Mouse (Mus musculus) cerebral cortex, adult 2 months (tissue): ENCODE results near the gene Kmo.

ENCODE experiments used
- WGBS: fragments of 180-500 bp; shearing (Covaris S2); methylation state at CpG from one replicate; pipeline ENCODE4 v1.1.7; 2018; 5-methylcytosine and 5-hydroxymethylcytosine counted together

Kmo gene

DNA sequence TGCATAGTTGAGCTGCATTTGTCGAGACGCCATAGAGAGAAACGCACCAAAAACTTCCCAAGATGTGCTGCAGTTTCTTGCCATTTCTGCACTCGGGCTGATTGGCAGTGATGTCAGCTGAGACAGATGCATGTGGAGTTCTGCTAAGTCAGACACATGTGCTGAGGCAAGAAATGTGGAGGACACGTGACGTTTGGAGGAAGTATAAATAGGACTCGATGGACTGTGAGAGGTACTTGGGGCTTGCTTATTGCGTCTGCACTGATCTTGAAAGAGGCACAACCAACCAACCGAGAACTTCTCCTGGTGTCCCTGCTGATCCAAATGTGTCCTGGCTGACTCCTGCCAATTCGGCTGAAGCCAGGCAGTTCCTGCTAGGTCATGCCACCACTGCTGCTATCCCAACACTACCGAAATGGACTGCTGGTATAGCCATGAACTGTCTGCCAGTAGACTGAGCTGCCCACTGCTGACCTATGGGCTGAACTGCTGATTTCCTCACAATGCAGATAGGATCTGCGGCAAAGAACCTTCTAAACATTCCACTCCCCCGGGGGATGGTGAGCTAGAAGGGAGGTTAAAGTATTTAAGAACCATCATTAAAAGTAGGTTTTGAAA, at the start of gene Kmo:
TSS of gene Kmo (plus strand) at position 568 of the 618 bp plus-strand sequence.
- 90% methylated on average over 13 of the region's 13 CpGs for WGBS

DNA sequence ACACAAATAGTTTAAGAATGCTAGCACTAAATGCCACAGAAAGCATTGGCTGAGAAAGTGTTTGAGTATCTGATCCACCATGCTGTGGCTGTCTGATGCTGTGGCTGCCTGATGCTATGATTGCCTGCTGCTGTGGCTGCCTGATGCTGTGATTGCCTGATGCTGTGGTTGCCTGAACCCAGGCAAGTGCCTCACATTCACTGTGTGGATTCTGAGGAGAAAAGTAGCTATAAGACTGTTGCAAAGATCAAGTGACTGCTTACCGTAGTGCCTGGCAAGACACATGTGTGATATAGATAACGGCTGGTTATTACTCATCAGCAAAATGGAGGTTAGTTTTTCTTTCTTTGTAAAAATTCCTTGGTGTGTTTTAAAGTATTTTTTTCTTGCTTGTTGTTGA, 46.1 kb upstream of the Kmo start:
- 79% methylated on average over 2 of the region's 2 CpGs for WGBS

DNA sequence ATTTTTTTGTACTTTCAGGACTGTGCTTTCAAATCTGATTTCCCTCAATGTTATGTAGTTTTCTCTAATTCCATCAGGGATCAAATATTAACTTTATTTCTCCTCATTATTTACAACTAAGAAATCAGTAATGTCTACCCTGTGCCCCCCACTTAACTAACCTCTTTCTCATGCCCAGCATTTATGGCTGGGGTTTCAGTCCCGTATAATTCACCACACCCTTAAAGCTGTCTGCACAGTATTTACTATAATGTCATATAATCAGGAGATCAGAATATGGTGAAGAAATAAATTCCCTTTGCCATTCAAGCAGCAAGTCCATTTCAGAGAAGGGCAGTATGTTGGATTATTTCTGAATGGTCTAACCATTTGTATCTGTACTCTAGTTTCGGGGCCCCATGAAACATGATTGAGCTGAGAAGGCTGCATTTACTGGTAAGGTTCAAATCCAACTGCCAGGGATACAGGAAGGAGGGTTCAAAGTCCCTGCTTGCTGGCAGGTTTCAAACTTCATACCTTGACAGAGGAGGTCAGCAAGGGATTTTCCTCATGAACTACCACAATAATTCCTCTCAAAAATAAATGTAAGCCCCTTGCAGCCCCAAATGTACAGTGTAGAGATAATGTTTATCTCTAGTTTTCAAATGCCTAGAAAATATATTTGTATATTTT, 41.6 kb upstream of the Kmo start:
- WGBS, result 93% methylated on average over 2 of the region's 2 CpGs

DNA sequence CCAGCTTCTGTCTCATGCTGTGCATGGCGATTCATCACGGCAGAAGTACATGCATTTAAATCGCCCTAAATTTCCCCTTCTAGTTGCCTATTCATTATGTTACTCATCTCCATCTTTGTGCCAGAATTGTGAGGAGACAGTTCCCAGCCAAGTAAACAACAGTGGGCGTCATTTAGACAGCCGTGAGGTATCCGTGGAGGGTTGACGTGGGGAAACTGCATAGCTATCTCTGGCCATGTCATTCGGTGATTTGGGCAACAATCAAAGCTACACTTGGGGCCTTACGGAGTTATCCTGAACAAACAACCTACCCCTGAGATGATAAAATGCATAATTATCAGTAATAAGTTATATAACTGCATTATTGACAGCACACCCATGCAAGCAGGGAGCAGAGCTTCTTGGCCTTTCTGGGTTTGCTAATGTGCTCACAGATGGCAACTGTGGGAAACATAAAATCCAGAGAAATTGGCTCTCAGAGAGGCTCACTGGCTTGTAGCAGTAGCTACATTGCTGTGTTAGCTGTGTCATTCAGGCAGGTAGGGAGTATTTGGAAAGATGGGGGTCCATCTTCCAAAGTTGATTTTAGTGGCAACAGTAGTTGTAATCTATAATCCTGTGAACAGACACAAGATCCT, 40.5 kb upstream of the Kmo start:
- 37% methylated on average over 9 of the region's 9 CpGs for WGBS

DNA sequence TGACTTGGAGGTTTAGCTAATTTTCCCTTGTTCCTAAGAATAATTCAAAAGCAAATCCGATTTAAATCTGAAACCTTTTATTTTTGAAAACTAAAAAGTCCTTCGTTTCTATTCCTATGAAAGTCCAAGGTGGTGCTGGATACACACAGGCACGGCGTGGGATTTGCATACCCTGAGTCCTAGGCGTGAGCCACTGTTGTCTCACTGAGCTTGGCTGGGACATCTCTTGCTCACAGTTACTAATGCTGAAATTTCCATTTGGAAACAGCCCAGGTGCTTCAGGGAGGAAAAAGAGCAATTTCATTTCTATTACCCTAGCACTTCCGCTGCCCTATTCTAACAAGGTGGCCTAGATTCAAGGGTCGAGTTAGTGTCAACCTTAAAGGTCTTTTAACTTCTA, 39.8 kb upstream of the Kmo start:
- WGBS, result 59% methylated on average over 7 of the region's 7 CpGs

DNA sequence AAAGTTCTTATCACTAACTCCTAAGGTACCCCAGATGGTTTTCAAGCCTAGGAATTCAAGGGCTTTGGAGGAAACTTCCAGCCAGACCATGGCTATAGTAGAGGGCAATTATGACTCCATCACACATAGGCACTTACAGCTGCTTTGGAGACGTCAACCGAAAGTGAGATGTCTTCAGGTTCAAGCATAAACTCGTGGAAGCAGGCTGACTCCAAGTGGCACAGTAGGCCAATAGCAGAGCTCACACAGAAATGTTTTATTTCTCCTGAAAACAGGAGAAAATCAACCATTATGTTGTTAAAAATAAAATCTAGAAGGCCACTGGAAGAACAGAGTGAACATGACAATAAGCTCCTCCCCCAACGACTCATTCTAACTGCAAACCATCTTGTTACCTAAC, 37.4 kb upstream of the Kmo start:
- WGBS, result 69% methylated on average over 4 of the region's 4 CpGs

DNA sequence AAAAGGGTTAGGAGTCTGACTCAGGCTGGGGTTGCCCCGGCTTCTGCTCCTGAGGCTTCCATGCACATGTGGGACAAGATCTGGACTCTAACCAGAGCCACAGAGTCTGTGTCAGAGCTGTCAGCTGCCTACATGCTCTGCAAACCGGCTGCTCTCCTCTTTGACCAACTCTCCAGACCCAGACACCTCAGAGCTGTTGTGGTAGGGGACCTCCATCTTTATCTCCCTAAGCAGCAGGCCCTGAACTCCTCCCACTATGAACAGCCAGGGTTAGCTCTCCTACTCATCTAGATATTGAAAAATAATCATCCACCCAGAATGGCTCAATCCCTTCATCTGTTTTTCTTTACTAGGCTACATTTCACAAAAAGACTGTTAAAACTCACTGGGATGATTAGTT, 34.9 kb upstream of the Kmo start:
- WGBS, result 82% methylated on average over 2 of the region's 2 CpGs

DNA sequence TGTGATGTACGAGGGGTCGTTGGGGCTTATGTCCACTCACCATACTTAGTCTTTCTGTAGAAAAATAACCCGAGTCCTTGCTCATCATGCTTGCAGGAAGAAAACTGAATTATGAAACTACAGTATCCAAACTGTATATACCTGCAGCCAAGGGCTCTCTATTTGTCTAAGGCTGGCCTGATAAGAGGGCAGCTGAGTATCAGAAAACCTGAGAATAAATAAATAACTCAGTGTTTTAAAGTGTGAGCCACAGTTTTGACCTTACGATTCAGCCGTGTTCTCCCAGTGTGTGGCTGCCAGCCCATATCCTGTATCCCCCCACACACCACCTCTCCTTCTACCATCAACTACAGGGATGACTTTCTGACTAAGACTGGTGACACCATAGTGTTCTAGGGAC, 33.5 kb upstream of the Kmo start:
- WGBS, result 73% methylated on average over 5 of the region's 5 CpGs

DNA sequence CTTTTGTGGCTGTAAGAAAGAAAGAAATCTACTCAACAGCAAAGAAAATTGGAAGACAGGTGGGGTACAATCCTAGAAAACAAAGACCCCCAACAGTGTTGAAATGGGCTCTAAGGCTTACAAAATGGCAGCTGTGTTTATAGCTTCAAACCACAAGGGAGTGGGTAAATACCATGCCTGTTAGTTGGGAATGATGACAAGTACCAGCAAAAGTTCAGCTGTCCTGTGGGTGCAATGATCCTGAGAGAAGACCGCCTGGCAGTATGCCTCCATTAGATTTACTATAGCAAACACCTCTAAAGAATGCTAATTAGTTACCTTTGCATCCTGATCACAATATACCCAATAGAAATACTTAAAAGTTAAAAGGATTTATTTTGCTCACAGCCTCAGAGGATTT, 27.3 kb upstream of the Kmo start:
- WGBS, result 90% methylated on average over 1 of the region's 1 CpGs

DNA sequence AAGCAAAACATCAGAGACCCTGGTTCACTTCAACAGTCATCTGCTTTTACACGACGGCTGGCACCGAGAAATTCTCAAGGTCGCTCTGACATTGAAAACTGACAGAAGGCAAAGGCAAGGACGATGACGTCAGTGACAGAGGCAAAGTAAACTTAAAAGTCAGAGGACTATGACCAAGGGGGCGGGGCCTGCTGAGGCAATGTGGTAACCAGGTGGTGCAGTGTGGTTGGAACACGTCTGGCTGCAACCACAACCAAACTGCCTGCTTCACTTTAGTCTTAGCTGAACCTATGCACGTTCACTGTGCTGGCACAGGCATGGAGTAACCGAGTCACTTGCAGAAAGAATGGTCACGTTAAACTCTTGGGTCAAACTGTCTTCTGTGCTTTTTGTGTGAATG, 17.9 kb upstream of the Kmo start:
- 87% methylated on average over 11 of the region's 11 CpGs for WGBS

DNA sequence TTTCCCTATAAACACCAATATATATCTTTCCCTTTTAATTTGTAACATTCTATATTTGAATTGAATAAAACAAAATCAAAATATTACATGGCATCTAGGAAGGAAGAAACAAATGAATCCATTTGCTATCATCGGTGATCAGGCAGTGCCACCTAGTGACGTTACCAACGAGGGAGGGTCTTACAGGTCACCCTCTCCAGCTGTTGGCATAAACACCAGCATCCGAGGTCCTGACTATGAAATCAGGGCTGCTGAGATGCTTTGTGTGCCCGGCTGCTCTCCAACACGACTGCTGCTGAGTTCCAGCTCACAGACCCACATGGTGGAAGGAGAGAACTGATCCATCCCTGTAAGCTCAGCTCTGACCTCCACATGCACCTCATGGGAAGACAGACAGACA, 16.8 kb upstream of the Kmo start:
- WGBS, result 43% methylated on average over 6 of the region's 6 CpGs

DNA sequence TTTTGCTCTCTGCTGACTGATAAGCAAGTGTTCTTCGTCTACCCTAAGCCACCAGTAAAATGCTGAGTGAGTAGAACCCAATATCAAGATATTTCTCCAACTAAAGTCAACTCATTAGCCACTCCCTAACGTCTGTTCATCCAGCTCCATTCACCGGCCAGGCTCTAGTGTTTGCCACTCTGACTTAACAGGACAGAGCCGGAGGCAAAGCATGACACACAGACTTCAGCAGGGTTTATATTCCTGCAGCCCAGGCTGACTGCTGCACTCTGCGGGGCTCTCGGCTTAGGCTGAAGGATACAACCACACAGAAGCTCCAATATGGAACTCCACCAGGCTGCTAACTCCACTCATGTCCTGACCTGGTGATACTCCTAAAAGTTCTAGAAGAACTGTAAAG, 12.9 kb upstream of the Kmo start:
- WGBS, result 95% methylated on average over 6 of the region's 6 CpGs

DNA sequence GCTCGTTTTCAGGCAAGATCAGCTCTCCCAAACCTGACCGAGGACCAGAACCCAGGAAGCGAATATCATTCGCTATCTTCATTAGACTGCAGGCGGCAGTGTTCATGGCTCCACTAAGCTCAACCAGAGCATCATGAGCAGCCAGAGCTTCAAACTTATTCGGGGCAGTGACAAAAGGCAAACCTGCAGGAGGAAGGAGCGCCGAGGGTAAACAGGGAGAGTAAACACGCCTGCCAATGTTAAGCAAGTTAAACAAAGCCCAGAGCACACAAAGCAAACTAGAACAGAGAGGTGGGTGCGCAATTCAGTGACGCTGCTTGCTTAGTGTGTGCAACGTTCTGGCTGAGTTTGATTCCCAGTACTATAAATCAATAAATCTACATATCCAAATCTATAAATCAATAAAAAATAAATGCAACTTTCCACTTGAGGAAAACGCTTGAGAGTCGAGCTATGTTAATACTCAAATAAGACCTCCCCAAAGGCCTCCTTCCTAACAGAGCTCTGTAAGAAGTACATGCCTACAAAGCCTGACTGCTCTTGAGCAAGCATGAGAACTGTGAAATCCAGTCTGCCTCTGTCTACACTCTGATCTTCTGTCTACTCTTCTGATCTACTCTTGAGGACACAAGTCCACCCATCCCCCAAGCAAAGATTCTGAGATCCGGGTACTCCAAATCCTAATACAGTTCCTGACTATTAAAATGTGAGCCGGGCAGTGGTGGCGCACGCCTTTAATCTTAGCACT, 12.2 kb upstream of the Kmo start:
- 92% methylated on average over 18 of the region's 18 CpGs for WGBS

DNA sequence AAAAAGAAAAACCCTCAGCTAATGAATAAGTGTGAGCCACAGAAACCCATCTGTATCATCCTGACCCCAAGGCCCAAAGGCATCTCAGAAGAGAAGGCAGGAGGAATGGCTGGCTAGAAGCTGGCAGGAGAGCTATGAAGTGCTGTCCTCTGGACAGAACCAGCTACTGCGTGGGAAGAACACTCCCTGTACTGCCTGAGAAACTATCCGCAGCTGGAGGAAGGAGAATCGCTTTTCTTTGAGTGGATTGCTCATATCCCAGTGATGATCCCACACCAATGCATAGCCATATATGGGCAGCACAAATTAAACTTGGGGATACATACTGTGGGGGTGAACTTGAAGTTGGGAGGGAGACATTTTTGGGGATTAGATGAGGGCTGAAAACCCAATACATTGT, 11.5 kb upstream of the Kmo start:
- WGBS, result 61% methylated on average over 3 of the region's 3 CpGs

DNA sequence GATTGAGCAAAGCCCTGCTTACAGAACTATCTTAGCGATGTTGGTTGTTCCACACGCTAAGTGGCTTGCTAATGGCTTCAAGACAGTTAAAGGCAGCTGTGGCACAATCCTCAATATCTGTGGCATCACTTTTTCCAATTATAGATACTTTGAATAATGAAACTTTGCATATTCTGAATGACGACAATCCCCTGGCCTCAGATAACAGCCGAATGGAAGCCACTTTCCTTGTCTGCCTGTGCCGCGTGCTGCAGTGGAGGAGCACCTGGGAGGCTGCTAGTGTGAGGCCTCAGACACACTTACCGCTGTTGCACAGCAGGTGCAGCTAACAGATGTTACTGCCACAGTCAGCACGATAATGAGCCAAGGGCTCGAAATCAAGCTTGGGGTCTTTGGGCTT, 5.2 kb upstream of the Kmo start:
- WGBS, result 85% methylated on average over 9 of the region's 9 CpGs

DNA sequence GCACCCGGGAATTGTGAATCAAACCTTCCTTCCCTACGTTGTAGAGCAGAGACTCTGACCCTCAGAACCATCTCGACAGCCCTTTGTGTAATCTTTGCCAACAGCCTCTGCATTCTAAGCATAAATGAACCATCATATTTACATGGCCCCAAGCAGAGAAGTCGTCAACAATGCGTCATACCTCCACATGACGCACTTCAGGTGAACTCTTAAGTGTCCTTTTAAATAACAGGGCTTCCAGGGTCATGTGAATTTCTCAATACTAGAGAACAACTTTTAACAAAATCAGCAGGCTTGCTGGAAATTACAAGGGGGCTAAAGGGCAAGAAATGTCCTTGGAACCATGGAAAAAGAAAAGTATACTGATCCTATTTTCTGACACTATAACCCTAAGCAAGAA, 3.5 kb downstream of the Kmo start:
- 83% methylated on average over 6 of the region's 6 CpGs for WGBS

DNA sequence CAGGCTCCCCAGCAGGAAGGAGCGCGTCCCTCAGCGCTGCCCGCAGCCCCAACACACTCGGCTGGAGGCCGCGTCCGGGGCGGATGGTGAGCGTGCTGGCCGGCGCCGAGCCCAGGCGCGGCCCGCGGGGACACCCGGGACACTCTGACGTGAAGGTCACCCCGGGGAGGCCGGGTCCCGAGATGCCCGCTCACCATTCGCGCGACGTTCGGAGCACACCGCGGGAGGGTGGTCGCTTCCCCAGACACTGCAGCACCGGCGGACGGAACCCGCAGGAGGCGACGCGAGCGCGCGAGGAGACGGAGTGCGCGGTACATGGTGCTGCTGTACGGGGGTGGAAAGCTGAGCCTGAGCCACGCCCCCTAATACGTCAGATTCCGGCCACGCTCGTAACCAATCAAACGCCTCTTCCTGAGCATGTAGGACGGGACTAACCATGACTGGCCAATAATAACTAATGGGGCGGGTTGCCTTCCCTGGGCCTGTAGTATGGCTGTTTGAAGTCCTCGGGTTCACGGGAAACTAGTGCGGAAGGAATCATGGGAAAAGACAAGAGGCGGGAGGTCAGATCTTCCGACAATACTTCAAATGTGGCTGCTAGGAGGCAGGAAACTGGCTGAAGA, 5.2 kb downstream of the Kmo start, which contains the start of gene Fh1:
TSS of gene Fh1 (minus strand) at position 379 of the 623 bp plus-strand sequence.
- under 1% methylated on average over 58 of the region's 58 CpGs for WGBS

DNA sequence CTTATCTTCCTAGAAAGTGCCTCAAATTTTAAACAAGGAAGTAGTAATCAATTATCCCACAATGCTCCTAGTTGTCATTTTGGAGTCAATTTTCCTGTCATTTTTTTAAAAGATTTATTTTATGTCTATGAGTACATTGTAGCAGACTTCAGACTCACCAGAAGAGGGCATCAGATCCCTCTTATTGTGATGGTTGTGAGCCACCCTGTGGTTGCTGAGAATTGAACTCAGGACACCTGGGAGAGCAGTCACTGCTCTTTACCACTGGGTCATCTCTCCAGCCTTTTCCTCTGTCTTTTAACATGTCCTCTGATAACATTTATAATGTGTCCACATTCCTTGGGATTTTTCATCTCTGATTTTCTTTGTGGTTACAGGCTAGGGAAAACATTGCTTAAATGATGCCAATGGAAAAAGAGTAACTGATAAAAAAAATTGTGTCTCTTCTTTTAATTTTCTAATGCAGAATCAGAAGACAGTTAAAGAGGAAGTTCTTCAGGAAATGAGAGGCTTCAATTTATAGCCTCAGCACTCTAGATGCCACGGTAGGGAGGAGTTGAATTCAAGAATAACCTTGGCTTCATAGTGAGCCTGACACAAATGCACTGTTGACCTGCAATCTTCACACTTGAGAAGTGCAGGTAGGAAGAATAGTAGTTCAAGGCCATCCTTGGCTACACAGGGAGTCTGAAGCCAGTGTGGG, 6.0 kb downstream of the Kmo start:
- 80% methylated on average over 1 of the region's 1 CpGs for WGBS

DNA sequence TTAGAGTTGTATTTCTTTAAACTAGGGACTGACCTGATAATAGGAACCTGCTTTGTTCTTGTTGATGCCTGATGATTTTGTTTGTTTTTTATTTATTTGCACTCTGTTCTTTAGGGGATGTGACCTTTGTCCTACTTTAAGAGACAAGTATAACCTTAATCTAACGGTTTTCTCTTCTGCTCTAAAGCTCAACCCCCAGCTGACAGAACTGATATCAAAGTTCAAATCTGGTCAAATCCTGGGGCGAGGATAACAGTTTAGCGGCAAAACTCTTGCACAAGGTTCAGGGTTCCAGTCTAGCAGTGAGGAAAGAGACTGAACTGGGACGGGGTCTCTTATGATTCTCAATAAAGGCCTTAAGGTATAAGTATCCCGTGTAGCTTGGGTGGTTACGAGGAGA, 9.1 kb downstream of the Kmo start:
- WGBS, result 89% methylated on average over 6 of the region's 6 CpGs

DNA sequence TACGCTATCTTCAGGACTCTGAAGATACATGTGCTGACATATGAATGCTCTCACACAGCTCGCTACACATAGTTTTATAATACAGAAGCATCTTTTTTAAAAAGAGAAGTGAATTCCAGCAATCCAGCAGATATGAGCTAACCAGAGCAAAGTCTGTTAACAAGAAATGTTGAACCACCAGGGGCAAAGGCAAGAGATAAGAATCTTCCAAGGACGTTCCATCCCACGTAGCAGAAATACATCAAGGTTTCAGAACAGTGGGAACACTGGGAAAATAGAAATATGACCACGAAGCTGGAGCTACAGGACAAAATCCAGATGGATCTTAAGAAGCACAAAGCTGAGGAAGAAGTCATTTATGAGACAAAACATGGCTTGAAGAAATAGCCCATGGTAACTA, 10.2 kb downstream of the Kmo start:
- WGBS, result 92% methylated on average over 5 of the region's 5 CpGs

DNA sequence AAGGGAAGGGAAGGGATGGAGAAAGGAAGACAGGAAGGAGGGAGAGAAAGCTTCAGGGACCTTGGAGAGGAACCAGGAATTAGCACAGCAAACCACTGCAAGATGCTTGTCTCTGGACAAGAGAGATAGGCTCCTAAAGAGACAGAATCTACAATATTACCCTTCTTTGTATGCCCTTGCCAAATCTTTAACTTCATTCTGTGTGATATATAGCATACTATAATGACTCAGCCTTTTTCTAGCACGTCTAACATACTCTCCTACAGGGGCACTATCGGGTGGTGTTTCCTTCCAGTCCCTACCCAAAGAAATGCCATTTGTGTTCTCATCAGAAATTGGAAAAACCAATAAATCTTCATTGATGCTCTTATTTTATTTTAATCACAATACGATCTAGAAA, 10.9 kb downstream of the Kmo start:
- WGBS, result 94% methylated on average over 3 of the region's 3 CpGs
